Mouse (Mus musculus) bone marrow macrophage, adult 2 months (primary cell): ENCODE measurements around the gene Esyt1. TPM values are rescaled to one million over a fixed set of nuclear protein-coding genes. Genes with fewer than 3 reads are reported as not detected.

Source experiments
- H3K27ac ChIP-seq: 2 replicates; pipeline ENCODE4 v1.5.1; 2012; ENCODE audit warnings: low read depth, low read length; ENCODE audit not compliant: insufficient read depth
- H3K4me1 ChIP-seq: 2 replicates; pipeline ENCODE4 v1.6.1; 2012; ENCODE audit warnings: low read length; ENCODE audit not compliant: control insufficient read depth, insufficient read depth
- H3K4me3 ChIP-seq: 2 replicates; pipeline ENCODE4 v1.5.1; 2012; ENCODE audit warnings: mild to moderate bottlenecking, low read length, moderate library complexity; ENCODE audit not compliant: insufficient read depth
- CTCF ChIP-seq: IDR thresholded peaks from 2 replicates; pipeline ENCODE4 v1.5.1; 2012; ENCODE audit warnings: low read depth, mild to moderate bottlenecking, low read length, moderate library complexity
- POLR2A ChIP-seq: IDR thresholded peaks from 2 replicates; pipeline ENCODE4 v1.6.1; 2012; ENCODE audit warnings: mild to moderate bottlenecking, low read depth, low read length, borderline replicate concordance
- polyA plus RNA-seq: library from polyadenylated mRNA; stranded (reverse); fragments of >200 nt; gene quantifications from 2 replicates; pipeline ENCODE4 v1.2.4, GENCODE M21; 2012; ENCODE audit not compliant: missing spikeins, insufficient read depth, insufficient read length

The Esyt1 gene
- polyA plus RNA-seq, 1 experiment = 197 TPM

GRCm38 (mm10) chr10:128489380-128489779, 36.3 kb downstream of the Esyt1 start:
- Histone ChIP-seq H3K4me3 (no peak overlapping the region), H3K27ac (peak overlapping the region; percentile 56), H3K4me1 (peaks cover 21% of the 10 kb centered on the region)
- TF ChIP-seq POLR2A (no peak), CTCF (no peak)

- peaks cover 25% of the 10 kb centered on the region for H3K4me1 ChIP-seq
- H3K4me3 ChIP-seq = no peak overlapping the region
- TF ChIP-seq POLR2A (no peak), CTCF (no peak)
- no peak overlapping the region for H3K27ac ChIP-seq
These were observed 36.9 kb downstream of the Esyt1 start for GRCm38 (mm10) chr10:128488776-128489175.

- Histone ChIP-seq H3K27ac (no peak overlapping the region), H3K4me3 (no peak overlapping the region), H3K4me1 (peaks cover 27% of the 10 kb centered on the region)
- TF ChIP-seq POLR2A (no peak), CTCF (no peak)
These were observed 37.6 kb downstream of the Esyt1 start for GRCm38 (mm10) chr10:128487861-128488712.

- Histone ChIP-seq H3K4me1 (peaks cover 19% of the 10 kb centered on the region), H3K4me3 (no peak overlapping the region), H3K27ac (no peak overlapping the region)
- TF ChIP-seq POLR2A (no peak), CTCF (no peak)
These were observed 39.3 kb downstream of the Esyt1 start for GRCm38 (mm10) chr10:128486370-128486769.

- Histone ChIP-seq H3K27ac (no peak overlapping the region), H3K4me3 (no peak overlapping the region), H3K4me1 (no peaks in the 10 kb centered on the region)
- no peak for TF ChIP-seq CTCF
- no peak for TF ChIP-seq POLR2A
These were observed 51.3 kb downstream of the Esyt1 start for GRCm38 (mm10) chr10:128474366-128474765.

- no peak for TF ChIP-seq CTCF
- TF ChIP-seq POLR2A = no peak
- H3K27ac ChIP-seq = no peak overlapping the region
- peak overlapping the region; percentile 81 for H3K4me3 ChIP-seq
- peaks cover 8% of the 10 kb centered on the region for H3K4me1 ChIP-seq
These were observed 65.4 kb downstream of the Esyt1 start for GRCm38 (mm10) chr10:128460270-128460630.

Other genes starting within 250 kb of the Esyt1 start
- not detected in 2 replicates for gene Il23a, start 227.1 kb downstream of the Esyt1 start, polyA plus RNA-seq
- 14.3 and 15.2 TPM in 2 replicates for gene Pan2, start 222.5 kb downstream of the Esyt1 start, polyA plus RNA-seq
- gene Cnpy2, start 203.4 kb downstream of the Esyt1 start, polyA plus RNA-seq = 78.6 and 82.6 TPM in 2 replicates
- gene Cs, start 188.1 kb downstream of the Esyt1 start, polyA plus RNA-seq = 98.1 and 109 TPM in 2 replicates
- 40.6 and 46.1 TPM in 2 replicates for gene Coq10a, start 156.9 kb downstream of the Esyt1 start, polyA plus RNA-seq
- gene Ankrd52, start 148.8 kb downstream of the Esyt1 start, polyA plus RNA-seq = 33.1 and 34.8 TPM in 2 replicates
- not detected in 2 replicates for gene Slc39a5, start 124.6 kb downstream of the Esyt1 start, polyA plus RNA-seq
- 47.2 and 62.7 TPM in 2 replicates for gene Nabp2, start 114.4 kb downstream of the Esyt1 start, polyA plus RNA-seq
- 42.6 and 47.6 TPM in 2 replicates for gene Rnf41, start 114.2 kb downstream of the Esyt1 start, polyA plus RNA-seq
- 101 and 105 TPM in 2 replicates for gene Smarcc2, start 66.6 kb downstream of the Esyt1 start, polyA plus RNA-seq
- 1,186 and 1,257 TPM in 2 replicates for gene Myl6, start 31.7 kb downstream of the Esyt1 start, polyA plus RNA-seq
- gene Myl6b, start 27.2 kb downstream of the Esyt1 start, polyA plus RNA-seq = 2.5 and 3.9 TPM in 2 replicates
- gene Zc3h10, start 21.9 kb upstream of the Esyt1 start, polyA plus RNA-seq = 9.6 and 15.4 TPM in 2 replicates
- 2,460 and 2,819 TPM in 2 replicates for gene Rpl41, start 23.4 kb upstream of the Esyt1 start, polyA plus RNA-seq
- 70.1 and 76.0 TPM in 2 replicates for gene Pa2g4, start 40.1 kb upstream of the Esyt1 start, polyA plus RNA-seq
- gene Erbb3, start 63.8 kb upstream of the Esyt1 start, polyA plus RNA-seq = 2.2 and 2.6 TPM in 2 replicates
- gene Rps26, start 100.9 kb upstream of the Esyt1 start, polyA plus RNA-seq = 886 and 996 TPM in 2 replicates
- not detected in 2 replicates for gene Ikzf4, start 120.1 kb upstream of the Esyt1 start, polyA plus RNA-seq
- gene Suox, start 148.2 kb upstream of the Esyt1 start, polyA plus RNA-seq = 6.3 and 7.2 TPM in 2 replicates
- gene Rab5b, start 170.4 kb upstream of the Esyt1 start, polyA plus RNA-seq = 123 and 131 TPM in 2 replicates
- 0.37 and 0.67 TPM in 2 replicates for gene Pmel, start 178.3 kb upstream of the Esyt1 start, polyA plus RNA-seq
- 47.0 and 53.0 TPM in 2 replicates for gene Cdk2, start 179.2 kb upstream of the Esyt1 start, polyA plus RNA-seq
- 26.1 and 29.6 TPM in 2 replicates for gene Dgka, start 219.0 kb upstream of the Esyt1 start, polyA plus RNA-seq
- gene Pym1, start 222.0 kb upstream of the Esyt1 start, polyA plus RNA-seq = 26.1 and 33.8 TPM in 2 replicates